Mouse (Mus musculus) myocyte (in vitro differentiated cells): ENCODE results near the gene Gsg1l.

Source experiments
- E2F4 ChIP-seq: IDR thresholded peaks from one replicate; pipeline ENCODE4 v1.6.1; 2011; ENCODE audit warnings: mild to moderate bottlenecking, control low read depth, moderate library complexity; ENCODE audit not compliant: insufficient read depth
- MAX ChIP-seq: IDR thresholded peaks from one replicate; pipeline ENCODE4 v1.6.1; 2011; ENCODE audit warnings: low read depth, mild to moderate bottlenecking, control low read depth
- MYOD1 ChIP-seq, 3 experiments: IDR thresholded peaks; one replicate each; pipeline ENCODE4 v1.6.1; 2011; ENCODE audit warnings: control low read depth in 2 of 3, low read depth in 2 of 3, mild to moderate bottlenecking in 2 of 3, moderate library complexity in 1 of 3; ENCODE audit not compliant: insufficient read length in 2 of 3, control insufficient read depth in 1 of 3
- MYOG ChIP-seq, 3 experiments: IDR thresholded peaks; one replicate each; pipeline ENCODE4 v1.6.1; 2011; ENCODE audit warnings: control low read depth in 2 of 3, low read depth in 2 of 3, mild to moderate bottlenecking in 2 of 3; ENCODE audit not compliant: insufficient read length in 2 of 3, control insufficient read depth in 1 of 3, insufficient read depth in 1 of 3
- POLR2A ChIP-seq: IDR thresholded peaks from one replicate; pipeline ENCODE4 v1.6.1; 2011; ENCODE audit warnings: low read depth, mild to moderate bottlenecking, control low read depth, moderate library complexity; ENCODE audit not compliant: insufficient read length
- POLR2AphosphoS2 ChIP-seq: IDR thresholded peaks from one replicate; pipeline ENCODE4 v1.6.1; 2011; ENCODE audit warnings: low read depth, control low read depth; ENCODE audit not compliant: insufficient read length
- REST ChIP-seq: IDR thresholded peaks from one replicate; pipeline ENCODE4 v1.6.1; 2011; ENCODE audit warnings: mild to moderate bottlenecking, control low read depth, moderate library complexity; ENCODE audit not compliant: insufficient read depth, insufficient read length
- SRF ChIP-seq: IDR thresholded peaks from one replicate; pipeline ENCODE4 v1.6.1; 2011; ENCODE audit warnings: low read depth; ENCODE audit not compliant: control insufficient read depth, insufficient read length
- TCF12 ChIP-seq: IDR thresholded peaks from one replicate; pipeline ENCODE4 v1.6.1; 2011; ENCODE audit warnings: mild to moderate bottlenecking, control low read depth; ENCODE audit not compliant: poor library complexity, insufficient read depth, severe bottlenecking
- TCF3 ChIP-seq: IDR thresholded peaks from one replicate; pipeline ENCODE4 v1.6.1; 2011; ENCODE audit warnings: low read depth, control low read depth; ENCODE audit not compliant: insufficient read length
- USF1 ChIP-seq: IDR thresholded peaks from one replicate; pipeline ENCODE4 v1.6.1; 2011; ENCODE audit warnings: low read depth, mild to moderate bottlenecking, control low read depth, moderate library complexity

DNA sequence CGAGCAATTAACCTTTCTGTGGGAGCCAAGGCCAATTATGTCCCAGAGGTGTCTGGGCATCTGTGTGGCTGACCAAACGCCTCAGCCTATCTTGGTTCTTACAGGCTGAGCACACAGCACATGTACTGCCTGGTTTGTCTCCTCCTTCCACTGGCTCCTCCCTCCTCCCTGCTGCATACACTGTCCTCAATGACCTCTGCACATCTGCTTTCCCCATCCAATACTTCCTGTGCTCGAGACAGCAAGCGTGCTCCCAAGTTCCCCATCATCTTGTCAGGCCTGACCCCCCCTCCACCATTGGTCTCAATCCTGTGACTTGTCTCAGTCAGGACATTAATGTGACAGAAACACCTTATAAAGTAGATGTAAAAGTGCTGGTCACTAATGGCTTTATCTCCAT, 108.3 kb downstream of the Gsg1l start:
- TF ChIP-seq SRF (no peak), POLR2A (no peak), E2F4 (no peak), POLR2AphosphoS2 (no peak), USF1 (no peak), TCF12 (no peak), MYOD1 (IDR thresholded peaks at IDR 0.05; ENCODE audit: control insufficient read depth in 1 of 3, insufficient read length in 2 of 3, low read depth in 2 of 3) (no peak), TCF3 (no peak), REST (no peak), MYOG (IDR thresholded peaks at IDR 0.05; ENCODE audit: control insufficient read depth in 1 of 3, insufficient read depth in 1 of 3, insufficient read length in 2 of 3, low read depth in 2 of 3) (no peak), MAX (no peak)
